Mouse (Mus musculus) ovary, postnatal 14 days (tissue): ENCODE data around the gene Fhl2.
A peak's percentile ranks its signal among the peaks of the same experiment; 100 is the strongest.
"Not testable (repeated sequence)": the region's sequence is repeated elsewhere in the genome, so short reads cannot be mapped to it uniquely, and the experiment has no call there.

Source experiments
- DNase-seq: peaks from one replicate; pipeline ENCODE4 v3.0.0; 2022; ENCODE audit warnings: low spot score

The Fhl2 gene

DNA sequence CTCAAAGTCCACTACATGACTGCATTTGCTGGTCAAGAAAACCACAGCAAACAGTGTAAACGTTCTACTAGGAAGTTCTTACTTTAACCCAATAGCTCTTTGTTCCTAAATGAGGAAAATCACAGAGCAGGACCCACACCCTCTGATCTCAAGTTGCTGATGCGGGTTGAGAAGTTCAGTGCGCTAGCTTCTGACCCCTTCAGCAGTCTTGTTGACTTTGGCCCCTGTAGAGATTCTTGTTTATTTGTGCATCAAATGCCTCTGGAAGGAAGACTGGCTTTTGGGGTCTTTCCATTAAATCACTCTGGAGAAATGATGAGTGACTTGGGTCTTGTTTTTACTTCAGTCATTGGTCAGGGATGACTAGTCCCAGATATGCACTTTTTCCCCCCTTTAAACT is 46.6 kb downstream of the Fhl2 start:
- no peak for DNase-seq

DNA sequence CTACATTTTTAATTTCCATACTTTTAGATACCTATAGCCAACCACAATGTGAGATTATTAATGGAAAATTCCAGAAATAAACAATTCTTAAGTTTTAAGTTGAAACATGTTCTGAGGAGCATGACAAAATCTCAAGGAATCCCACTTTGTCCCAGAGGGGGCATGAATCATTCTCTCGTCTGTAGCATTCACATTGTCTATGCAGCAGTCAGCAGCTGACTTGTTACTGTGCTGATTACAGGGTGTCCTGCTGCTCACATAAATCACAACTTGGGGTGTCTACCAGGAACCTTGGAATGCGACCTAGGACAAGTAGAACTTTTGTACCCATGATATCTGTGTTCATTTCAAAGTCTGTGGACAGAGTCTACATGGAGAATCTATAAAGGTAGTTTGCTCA is 49.3 kb downstream of the Fhl2 start:
- no peak for DNase-seq

DNA sequence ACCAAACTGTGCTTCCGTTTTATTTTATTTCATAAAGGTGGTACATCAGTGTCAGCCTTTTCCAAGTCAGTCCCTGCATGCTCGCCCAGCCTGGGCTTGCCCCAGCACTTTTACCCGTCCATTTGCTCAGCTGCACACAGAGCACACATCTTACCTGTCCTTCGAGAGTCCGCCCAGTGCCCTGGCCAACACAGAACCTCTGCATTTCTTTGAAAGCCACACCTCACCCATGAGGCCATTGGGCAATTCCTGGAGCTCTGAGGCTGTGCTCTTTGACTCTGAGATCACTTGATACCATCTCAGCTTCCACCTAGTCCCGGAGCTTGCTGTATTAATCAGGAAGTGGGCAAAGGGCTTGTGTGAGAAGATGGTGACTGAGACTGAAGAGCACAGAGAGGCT is 51.4 kb downstream of the Fhl2 start:
- DNase-seq, result no peak

DNA sequence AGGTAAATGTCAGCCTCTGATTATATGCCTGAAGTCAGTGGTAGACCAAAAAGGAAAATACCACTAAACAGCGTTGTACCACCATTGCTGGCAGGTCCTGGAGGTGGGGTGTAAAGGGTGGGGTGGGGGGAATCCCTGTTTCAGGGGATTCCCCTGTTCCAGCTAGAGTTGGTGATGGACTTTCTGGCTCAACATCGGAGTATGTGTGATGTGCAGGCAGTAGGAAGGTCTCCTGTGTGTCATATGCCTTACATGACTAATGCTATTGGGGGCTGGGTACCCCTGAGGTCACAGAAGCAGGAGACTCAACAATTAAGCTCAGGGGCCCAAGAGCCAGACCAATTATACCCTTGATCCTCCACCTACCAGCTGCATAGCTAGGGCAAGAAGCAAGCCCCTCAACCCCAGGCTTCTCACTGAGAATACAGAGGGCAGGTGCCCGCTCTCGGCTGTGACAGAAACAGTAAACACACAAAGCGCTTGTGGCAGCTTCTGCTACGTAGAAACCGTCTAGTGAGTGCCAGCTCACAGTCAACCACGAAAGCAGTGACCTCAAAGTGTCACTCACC is 52.4 kb downstream of the Fhl2 start:
- no peak for DNase-seq

DNA sequence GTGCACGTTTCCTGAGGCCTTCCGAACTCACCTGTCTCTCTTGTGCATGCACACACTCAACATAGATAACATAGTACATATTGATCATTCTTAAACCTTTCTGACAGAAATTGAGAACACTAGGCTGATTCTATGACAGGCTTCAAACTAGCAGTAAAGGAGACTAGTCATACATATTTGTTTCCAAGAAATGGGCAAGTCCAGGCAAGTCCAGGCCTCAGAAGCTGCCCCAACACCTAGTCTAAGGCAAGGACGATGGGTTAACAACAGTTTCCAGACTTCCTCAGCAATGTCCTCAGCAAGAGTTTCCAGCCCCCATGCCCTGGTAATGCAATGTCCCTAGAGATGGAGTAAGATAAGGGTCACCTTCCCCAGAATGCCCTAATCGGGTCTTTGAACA is 53.0 kb downstream of the Fhl2 start:
- no peak for DNase-seq

DNA sequence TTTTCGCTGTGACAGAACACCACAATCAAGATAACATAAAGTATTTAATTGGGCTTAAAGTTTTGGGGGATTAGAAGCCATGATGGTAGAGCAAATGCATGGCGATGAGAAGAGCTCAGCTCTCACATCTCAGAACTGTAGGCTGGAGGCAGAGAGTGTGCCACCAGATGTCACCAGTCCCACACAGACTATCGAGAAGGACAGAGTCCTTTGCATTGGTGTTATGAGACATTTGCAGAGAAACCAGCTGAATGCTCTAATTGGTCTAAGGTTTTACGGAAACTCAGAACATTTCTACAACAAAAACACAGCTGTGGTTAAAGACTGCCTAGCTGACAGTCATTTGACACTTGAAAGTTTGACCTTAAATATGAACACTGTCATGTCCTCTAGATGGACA is 53.5 kb downstream of the Fhl2 start:
- no peak for DNase-seq

DNA sequence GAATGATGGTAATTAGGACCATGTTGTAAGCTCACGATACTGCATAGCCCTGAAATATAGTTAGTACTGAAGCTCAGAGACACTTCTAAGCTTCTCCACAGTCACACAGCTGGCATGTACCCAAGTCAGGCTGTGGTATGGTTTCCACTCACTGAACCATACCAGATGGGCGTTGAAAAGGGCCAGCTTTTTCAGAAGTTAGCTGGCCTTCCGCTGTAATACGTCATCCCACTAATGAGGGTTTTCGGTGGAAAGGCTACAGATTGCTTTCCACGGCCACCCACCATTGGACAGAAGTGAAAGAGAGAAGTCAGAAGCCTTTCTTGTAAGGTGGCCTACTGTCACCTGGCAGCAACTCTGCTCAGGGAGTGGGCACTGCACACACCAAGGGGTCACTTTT is 53.9 kb downstream of the Fhl2 start:
- DNase-seq, result no peak

DNA sequence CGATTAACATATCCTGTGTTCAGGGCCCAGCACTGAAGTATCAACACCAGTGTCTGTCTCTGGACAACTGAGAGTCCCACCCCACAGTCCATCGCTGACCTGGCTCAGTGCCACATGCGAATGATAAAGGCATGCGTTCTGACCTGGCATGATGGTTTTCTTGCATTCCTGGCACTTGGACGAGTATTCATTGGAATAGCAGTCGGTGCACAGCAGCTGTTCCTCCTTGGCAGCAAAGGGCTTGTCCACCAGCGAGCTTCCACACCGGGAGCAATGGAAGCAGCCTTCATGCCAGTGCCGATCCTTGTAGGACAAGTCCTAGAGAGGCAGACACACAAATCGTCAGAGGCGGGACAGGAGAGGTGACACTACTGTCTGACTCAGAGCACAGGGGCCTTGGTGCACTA is 55.2 kb downstream of the Fhl2 start:
- peak; percentile 9 for DNase-seq

DNA sequence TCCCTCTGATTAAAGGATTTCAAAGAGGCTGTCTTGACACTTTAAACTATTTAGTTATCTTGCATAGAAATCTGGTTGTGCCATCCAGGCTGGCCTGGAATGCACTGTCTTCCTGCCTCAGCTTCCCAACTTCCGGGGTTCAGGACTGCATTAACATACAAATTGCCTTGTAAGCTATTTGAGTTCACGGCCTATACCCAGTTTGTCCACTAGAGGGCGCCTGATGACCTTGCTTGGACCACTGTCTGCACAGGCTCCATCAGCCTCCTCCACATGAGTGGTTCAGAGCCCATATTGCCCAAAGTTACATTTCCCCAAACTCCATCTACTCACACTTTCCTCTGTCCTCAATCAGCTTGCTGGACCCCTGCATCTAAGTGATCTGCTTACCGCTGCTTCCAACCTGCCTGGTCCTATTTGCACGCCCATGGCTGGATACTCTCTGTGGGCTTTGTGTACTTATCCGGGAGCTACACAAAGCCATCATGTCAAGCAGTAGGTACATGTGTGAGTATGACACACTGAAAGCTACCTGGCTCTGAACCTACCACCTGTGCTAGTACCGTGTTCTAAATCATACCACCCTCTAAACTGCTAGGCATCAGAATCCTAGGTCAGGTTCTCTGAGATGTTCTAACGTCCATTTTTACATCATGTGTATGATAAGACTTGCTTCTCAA is 57.1 kb downstream of the Fhl2 start:
- peak; percentile 89 for DNase-seq

DNA sequence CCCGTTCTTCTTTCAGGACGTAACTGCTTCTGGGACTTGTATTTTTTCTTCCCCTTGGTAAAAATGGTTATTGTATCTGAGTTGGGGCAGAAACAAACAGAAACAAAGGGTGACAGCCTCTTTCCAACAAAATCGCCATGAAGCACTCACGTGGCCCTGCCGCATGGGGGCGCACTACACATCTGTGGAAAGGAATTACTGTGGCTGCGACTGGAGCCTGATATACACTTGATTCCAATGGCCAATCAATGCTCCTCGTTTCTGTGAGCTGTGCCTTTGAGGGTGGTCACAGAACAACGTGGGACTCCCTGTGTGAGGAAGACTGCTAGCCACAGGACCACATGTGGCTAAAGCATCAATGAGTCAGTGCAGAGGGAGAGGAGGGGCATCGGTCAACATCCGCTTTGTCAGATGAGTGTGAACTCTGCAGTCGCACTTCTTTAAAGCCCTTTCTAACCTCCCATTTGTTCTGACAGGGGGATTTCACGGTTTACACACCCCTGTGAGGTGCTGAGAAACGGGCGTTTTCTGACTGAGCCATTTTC is 58.4 kb downstream of the Fhl2 start:
- DNase-seq, result no peak

DNA sequence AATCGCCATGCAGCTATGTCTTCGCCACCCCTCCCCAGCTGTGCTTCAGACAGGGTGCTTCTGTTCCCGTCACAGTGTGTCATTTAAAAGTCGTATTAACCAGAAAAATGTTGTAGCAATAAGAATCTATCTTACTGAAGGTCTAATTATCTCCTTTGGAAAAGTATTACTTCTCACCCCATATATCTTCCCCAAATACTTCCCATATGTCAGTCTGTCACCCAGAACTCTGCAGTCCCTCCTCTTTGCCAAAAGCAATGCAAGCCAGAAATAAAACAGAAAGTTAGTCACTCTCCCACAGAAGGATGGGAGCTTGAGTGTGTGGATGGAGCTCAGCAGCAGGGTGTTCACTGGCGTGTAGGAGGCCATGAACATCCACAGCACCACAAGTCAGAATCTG is 59.5 kb downstream of the Fhl2 start:
- DNase-seq, result no peak

DNA sequence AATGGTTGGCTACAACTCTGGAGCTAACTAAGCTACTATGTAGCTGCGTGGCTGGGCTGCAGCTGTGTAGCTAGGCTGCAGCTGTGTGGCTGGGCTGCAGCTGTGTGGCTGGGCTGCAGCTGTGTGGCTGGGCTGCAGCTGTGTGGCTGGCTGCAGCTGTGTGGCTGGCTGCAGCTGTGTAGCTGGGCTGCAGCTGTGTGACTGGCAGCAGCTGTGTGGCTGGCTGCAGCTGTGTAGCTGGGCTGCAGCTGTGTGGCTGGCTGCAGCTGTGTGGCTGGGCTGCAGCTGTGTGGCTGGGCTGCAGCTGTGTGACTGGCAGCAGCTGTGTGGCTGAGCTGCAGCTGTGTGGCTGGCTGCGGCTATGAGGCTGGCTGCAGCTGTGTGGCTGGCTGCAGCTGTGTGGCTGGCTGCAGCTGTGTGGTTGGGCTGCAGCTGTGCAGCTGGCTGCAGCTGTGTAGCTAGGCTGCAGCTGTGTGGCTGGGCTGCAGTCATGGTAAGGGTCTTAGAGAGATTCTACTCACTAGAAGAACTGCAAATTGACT is 60.2 kb downstream of the Fhl2 start:
- not testable (repeated sequence) for DNase-seq

DNA sequence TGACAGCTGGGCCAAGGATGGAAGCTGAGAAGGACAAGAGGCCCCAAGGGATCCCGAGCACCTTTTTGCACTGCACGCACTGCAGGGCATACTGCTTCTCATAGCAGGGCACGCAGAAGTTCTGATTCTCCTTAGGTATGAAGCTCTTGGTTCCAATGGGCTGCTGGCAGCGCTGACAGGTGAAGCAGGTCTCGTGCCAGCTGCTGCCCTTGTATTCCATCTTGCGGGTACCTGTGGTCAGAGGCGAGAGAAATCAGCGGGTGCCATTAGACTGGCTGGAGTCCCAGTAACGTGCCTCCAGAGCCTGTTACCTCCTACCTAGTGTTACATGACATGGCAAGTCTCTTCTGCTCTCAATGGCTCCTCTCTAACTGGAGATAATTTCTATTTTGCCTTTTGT is 65.2 kb downstream of the Fhl2 start:
- DNase-seq, result no peak

DNA sequence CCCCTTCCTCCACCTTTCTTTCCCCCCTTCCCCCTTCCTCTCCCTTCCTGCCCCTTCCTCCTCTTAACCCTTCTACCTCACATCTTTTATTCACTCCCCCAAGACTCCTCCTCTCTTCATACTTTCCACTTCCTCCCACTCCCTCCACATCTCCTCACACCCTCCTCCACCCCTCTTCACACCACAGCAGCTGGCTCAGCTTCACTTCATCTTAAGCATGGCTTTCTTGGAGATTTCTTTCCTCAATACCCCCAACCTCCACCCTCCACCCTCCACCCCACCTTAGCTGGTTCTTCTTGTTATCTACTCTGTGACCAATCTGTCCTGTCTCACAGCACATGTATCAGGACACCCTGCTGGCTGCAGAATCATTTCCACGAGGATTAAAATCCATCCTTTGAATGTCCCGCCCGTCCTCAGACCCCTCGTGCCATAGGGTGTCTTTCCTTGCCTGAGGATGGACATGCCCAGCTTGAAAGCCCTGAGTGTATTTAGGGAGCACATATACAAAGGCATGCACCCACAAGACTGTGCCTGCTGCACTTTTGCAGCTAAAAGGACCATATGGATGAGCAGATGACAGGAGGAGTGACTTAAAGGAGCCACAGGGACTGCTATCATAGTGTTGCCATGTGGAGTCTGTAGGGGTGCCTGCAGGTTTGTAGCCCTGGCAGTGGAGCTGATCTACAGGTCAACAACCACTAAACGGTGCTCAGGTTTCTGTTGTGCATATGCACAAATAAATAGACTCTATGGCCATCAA is 66.4 kb downstream of the Fhl2 start:
- DNase-seq, result no peak

DNA sequence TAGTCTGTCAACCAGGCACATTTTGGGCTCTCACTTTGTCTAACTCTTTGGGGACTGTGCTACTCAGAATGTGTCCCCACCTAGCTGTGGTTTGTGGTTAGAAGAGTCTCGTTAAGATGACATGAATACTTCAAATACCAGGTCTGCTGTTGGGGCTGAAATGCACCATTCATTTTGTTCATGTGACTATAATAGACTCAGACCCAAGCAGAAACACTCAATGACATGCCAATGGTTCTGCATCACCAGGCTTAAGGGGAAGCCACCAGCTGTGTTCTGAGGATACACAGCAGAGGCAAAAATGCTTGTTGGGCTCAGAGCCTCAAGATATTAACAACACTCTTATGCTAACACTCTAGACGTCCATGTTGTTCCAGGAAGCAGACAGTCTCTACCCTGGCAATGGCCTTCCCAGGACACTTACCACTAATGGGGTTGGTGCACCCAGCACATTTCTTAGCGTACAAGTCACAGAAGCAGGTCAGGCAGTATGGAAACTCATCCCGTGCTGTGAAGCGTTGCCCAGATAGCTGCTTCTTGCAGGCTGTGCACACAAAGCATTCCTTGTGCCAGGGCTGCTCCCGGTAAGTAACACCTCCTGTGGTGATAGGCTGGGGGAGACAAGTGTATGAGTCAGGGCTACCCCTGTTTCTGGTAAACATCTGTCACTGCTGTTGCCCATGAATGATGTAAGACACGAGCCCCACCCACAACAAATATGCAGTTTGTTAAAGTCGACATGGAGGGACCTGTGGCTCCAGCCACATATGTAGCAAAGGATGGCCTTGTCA is 68.8 kb downstream of the Fhl2 start:
- DNase-seq, result no peak

DNA sequence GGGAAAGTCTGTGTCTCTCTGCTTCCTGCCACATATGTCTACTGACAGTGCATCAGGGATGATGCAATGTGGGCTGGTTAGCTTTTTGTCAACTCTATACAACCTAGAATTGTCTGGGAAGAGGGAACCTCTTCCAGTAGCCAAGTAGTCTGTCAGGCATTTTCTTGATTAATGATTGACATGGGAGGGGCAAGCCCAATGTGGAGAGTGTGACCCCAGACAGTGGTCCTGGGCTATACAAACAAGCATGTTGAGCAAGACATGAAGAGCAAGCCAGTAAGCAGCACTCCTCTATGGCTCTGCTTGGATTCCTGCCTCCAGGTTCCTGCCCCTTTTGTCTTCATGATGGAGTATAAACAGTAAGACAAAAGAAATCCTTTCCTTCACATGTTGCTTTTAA is 69.6 kb downstream of the Fhl2 start:
- no peak for DNase-seq

DNA sequence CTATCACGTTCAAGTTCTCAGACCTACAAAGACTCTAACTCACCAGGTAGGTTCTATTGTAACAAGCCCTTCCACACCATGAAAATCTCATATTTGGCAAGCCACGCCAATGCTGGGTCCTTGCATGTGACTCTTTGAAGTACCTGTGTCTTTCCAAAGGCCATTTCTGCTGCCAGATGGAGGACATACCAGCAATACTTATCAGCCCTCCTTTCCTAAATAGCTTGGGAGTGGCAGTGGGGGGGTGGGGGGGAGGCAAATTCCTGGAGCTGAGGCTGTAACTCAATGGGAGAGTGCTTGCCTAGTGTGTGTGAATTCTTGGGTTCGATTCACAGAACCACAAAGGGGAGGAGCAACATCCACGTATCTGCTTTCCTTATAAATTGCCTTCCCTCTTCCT is 72.1 kb downstream of the Fhl2 start:
- no peak for DNase-seq

DNA sequence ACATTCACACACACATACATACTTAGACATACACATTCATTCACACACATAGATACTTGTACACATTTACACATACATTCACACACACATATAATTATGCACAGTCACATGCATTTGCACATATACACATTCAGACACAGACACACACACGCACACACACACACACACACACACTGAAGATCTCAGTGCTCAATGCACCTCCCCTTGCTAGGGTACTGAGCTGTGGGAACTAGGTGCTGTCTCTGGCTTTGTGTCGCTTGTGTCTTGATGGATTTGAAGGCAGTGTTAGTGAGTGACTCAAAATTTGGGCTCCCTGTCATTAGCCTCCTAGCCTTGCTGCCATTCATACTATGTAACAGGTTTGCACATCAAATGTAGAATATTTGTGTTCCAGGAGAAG is 74.2 kb downstream of the Fhl2 start:
- no peak for DNase-seq

DNA sequence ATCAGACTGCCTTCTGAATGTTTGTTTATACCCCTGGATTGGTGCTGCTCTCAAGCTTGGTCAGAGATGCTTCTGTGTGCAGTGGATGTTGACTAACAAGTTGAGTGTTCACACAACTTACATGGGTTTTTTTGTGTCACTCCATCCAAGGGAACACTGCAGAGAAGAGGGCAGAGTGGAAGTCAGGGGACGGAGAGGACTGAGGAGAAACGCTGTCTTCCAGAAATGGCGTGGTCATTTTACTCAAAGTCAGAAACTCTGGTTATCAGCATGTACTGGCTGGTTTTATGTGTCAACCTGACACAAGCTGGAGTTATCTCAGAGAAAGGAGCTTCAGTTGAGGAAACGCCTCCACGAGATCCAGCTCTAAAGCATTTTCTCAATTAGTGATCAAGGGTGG is 75.8 kb downstream of the Fhl2 start:
- no peak for DNase-seq

DNA sequence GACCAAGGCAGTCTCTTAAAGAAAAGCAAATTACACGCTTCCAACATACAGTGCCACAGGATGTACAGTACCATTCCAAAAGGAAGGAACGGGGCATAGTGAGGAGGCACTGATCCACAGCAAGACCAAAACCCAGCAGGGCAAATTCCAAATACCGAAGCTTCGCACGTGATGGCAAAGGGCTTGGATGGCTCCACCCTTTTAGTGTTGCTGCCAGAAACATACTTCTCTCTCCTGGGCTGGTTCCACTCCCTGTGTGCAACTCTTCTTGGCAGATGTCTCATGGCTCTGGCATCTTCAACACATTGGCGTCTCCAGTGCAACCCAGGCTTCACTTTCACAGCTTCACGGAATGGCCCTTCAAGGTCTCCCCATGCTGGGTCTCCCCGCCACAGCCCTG is 79.3 kb downstream of the Fhl2 start:
- DNase-seq, result no peak

DNA sequence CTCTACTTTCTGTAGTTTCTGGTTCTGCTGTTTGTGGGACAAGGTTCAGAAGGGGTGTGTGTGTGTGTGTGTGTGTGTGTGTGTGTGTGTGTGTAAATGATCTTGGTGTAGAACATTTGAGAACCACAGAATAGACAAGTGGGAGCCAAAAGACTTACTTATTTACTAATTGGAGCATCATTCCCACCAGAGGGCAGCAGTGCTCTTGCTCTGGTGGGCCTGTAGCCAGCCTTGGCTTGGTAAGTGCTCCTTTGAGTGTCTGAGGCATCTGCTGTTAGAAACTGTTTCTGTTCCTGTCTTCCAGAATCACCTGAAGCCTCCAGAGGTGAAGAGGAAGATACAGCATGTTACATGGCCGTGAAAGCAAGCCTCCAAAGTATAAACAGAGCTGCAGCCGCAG is 83.9 kb downstream of the Fhl2 start:
- DNase-seq, result peak; percentile 38

DNA sequence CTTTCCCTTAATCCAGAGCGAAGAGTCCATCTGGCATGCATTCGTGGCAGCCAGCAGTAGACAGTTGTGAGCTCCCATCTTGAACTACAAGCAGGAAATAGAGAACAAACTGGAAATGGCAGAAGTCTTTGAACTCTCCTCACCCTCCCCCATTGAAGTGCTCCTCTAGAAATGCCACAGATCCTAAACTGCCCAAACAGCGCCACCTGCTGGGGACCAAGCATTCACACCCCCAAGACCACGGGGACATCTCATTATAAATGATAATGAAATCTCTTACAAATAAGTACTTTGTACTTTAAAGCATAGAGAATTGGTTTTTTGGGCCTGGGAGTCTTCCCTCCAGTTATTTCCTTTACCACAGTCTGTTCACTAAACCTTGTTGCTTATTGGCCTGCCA is 86.2 kb downstream of the Fhl2 start:
- DNase-seq, result peak; percentile 29
